Mouse (Mus musculus) testis, postnatal 10 days (tissue): ENCODE data around the gene Ptprg.
"Not testable (repeated sequence)": the region's sequence is repeated elsewhere in the genome, so short reads cannot be mapped to it uniquely, and the experiment has no call there.

Experiments used
- DNase-seq: peaks from one replicate; pipeline ENCODE4 v3.0.0; 2021; ENCODE audit warnings: low spot score

Gene Ptprg

GRCm38 (mm10) chr14:11886417-11886816, 333.1 kb downstream of the Ptprg start:
- DNase-seq: no peak

DNA sequence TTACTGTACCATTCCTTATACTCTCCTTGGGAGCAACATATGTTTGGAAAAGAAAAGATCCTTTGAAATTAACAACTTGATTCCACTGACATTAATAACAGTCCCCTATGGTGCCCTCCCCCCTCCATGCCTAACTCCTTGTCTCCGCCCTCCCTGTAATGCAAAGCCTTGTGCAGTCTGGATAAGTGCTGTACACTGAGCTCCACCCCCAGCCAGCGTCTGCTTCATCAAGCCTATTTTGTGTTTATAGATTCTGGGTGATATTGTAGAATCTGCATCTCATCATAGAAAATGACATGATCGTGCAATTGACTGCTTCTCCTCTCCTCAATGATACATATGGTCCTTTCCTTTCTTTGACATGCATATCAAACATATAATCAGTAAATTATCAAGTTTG, 337.6 kb downstream of the Ptprg start:
- DNase-seq: no peak

DNA sequence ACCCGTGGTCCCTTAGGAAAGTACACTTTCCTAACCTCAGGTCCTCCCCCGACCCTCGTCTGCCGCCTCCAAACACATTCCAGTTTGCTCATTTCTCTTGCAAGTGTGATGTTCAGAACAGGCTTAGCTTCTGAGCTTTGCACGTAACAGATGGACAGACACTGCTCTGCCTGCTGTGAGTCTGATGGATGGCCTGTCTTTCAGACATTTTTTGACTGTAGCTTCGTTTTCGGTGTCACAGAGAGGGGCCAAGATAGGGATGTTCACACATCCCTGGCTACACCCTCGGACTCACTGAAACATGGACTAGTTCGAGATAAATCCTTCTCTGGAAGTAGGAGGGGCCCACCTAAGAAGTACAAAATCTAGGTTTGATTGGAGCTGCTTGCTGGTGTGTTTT, 339.3 kb downstream of the Ptprg start:
- no peak for DNase-seq

DNA sequence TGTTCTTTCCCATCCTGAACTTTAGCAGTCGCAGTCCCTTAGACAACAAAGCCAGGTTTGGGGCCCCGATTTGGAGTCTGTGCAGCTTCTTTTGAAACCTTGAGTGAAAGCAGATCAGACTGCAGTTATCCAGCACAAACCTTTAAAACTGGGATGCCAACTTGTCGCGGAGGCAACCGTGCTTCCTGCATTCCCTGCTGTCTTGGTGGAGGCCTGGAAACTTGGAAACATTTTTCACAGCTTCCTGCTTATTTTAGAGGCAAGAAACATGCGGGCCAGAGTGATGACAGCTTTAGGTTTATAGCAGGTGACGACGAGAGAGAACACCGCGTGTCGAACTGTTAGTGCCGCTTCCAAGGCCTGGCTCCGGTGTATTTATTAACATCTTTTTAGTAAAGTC, 342.2 kb downstream of the Ptprg start:
- DNase-seq: no peak

- DNase-seq: no peak
Observed at GRCm38 (mm10) chr14:11902794-11903193, 349.5 kb downstream of the Ptprg start.

DNA sequence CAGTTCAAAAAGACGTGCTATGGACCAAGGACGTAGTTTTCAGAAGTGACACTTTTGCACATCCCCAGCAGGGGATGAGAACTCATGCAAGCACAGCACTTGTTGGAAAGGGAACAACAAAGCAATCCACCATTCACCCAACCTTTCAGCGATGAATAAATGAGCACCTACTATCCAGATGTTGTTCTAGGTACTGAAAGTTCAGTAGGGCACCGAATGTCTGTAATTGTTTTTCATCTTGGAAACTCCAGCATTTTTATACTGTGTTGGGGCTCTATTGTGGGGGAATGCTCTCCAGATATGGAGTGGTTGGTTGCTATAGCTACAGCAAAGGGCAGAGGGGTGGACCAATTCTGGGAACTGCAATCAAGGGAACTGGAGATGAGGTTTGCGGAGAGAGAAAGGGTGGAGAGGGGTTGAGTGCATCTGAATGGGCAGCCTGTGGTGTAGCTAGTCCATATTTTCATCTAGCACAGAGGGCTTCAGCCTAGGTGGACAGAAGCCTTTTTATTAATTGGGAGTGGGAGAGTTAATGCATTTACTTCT, 352.9 kb downstream of the Ptprg start:
- DNase-seq: no peak

DNA sequence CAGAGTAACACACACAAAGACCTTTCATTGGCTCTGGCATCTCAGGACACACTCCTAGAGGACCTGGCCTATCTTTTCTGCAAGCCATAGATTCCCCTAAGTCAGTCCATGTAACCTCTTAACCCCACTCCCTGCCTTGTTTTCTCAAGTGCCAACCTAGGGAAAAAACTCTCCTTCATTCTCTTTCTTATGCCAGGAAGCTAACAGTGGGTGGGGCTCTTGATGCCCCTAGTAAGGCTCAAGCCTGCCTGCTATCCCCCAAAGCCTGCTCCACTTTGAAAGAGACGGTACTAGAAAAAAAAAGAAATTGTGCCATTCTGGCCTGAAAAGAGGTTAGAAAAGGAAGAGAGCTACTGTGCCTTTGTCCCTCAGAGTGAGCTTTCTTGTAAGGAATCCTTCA, 358.9 kb downstream of the Ptprg start:
- DNase-seq: no peak

GRCm38 (mm10) chr14:11917225-11917624, 363.9 kb downstream of the Ptprg start:
- DNase-seq: no peak

DNA sequence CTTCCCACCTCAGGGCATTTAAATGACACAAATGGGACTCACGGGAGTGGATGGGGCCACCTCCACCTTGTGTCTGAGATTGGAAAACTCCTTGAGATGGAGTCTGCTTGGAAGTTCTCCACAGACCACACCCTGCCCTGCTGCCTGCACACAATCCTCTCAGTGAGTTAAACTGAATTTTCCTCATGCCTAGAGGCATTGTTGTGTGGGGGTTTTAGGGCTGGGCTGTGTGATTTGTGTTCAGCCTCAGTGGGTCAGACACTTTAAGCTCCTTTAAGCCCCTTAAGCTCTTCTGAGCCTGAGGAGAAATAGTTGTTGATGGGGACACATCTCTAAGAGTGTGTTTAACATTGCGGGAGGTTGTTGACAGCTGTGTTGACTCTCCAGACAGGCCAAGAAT, 375.2 kb downstream of the Ptprg start:
- no peak for DNase-seq

DNA sequence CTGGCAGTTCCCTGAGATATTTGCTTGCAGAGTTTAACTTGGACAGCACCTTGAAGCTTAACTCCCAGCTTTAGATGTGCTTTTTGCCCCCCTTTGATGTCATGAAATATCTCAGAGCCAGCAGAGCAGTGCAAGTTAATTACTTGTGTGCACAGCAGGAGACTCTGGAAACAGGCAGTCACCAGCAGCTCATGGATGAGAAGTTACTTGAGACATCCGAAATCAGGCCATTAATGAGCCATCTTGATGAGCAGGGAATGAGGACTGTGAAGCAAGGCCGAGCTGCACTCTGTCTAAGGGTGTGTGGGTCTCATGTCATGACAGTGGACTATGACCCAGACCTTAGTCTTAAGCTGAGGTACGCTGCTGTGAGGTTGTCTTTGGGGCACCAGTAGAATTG, 379.2 kb downstream of the Ptprg start:
- DNase-seq: no peak

DNA sequence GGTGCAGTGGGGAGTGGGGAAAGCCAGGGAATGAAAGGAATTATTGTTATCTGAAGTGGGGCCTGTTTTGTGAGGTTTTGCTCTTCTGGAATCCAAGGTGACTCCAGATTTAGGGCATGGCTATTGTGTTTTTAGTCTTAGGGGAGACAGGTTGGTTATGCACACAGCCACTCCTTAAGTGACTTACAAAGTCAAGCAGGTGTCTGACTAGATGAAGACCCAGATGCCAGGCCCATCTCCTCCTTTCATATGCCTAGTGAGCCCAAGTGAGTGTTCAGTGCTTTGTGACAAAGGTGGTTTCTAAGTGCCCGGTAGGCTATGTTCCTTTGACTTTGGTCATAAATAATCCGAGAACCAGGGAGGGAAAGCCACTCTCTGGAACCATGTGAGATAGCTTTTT, 381.2 kb downstream of the Ptprg start:
- no peak for DNase-seq

DNA sequence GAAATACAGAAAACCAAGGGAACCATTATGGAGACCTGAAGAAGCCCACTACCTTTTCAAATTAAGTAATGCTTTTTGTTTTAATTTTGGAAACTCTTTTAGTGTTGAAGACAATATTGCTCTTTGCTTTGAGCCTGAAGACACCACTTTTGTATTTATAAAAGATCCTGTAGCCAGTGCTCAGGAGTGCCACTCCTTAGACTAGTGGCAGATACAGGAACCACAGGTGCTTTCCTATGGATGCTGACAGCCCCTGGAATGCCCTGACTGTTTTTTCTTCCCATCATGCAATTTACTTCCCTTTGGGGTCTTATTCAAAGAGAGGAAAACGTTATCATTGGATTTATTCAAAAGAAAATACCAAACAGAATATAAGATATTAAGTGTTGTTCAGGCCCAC, 381.9 kb downstream of the Ptprg start:
- no peak for DNase-seq

DNA sequence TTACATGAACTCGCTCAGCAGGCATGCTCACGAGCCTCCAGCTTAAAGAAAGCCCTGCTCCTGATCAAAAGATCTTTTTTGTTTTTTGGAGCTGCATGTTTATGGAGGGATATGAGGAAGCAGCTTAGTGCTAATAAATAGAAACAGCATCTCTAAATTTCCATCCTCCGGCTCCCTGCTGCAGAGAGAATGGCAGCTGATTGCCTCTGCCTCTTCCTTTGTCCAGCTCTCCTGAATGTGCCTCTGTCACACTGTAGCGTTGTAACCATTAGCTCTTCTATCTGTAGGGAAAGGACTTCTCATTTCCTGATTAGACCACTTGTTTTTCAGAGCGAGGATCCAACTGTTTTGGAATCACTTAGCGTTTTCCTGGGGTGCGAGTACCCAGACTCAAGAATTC, 382.4 kb downstream of the Ptprg start:
- DNase-seq: no peak

GRCm38 (mm10) chr14:11938912-11939311, 385.6 kb downstream of the Ptprg start:
- DNase-seq: no peak

GRCm38 (mm10) chr14:11941989-11942514, 388.7 kb downstream of the Ptprg start:
- DNase-seq: no peak

DNA sequence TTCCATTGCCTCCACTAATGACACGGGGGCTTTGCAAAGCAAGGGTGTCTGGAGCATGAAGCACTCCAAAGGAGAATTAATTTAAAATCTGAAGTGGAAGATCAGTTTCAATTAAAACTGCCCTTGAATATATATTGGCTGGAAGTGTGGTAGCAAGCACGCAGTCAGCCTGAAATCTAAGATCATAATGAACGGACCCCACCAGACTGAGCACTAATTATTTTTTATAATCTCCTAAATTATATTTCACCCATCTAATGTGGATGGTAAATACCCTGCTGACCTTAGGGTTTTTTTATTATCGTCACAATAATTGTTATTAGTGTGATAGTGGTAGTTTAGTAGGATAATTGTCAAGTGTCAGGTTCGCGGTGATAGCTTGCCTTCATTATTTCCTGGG, 397.0 kb downstream of the Ptprg start:
- no peak for DNase-seq

GRCm38 (mm10) chr14:11955020-11955882, 401.9 kb downstream of the Ptprg start:
- DNase-seq: no peak

DNA sequence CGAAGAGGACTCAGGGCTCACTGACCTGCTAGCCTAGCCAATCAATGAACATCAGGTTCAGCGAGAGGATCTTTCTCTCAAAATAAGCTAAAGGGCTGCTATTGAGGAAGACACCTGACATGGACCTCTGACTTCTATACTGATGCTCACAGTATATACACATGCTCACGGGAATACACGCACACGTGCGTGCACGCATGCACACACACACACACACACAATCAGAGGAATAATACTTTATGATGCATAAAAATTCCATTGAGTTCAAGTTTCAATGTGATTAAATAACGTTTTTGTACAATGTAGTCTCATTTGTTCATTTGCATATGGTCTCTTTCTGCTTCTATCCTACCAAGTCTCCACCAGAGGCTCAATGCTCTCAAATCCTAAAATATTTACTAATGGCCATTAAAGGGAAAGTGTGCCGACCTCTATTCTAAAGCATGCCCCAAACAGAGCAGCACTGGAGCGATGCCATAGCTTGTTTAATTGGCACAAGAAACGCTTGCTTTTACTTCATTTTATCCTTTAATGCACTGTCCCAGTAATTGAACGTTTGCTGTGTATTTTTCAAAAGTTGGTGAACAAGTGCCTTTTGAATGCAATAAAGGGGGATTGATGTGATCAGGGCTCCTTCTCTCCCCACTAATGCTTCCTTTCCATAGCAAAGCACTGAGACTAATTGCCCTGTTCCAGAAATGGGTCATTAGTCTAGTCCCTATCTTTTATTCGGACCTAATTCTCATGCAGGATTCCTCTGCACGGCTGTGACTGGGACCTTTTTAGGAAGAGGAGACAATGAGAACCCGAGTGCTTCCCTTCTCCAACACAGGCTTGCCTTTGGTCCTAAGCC, 407.2 kb downstream of the Ptprg start:
- no peak for DNase-seq

- DNase-seq: no peak
Observed at GRCm38 (mm10) chr14:11962101-11962500, 408.8 kb downstream of the Ptprg start.

DNA sequence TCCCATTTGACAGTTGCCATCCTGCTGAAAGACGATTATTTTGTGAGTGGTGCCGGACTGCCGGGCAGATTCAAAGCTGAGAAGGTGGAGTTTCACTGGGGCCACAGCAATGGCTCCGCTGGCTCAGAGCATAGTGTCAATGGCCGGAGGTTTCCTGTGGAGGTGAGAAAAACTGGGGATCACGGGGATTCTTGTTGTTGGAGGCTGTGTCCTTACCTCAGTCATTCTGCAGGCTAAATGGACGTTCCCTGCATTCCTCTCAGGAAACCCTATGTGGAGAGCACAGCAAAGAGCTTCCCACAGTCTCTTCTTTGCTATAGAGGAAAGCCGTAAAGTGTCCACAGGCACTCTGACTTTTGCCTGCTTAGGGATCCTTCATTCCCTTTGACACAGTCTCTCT, 409.2 kb downstream of the Ptprg start:
- DNase-seq: no peak

GRCm38 (mm10) chr14:11963791-11964190, 410.5 kb downstream of the Ptprg start:
- DNase-seq: no peak

GRCm38 (mm10) chr14:11964326-11964725, 411.0 kb downstream of the Ptprg start:
- not testable (repeated sequence) for DNase-seq

GRCm38 (mm10) chr14:11965878-11966277, 412.5 kb downstream of the Ptprg start:
- DNase-seq: no peak
